Mouse (Mus musculus) erythroid progenitor cell, adult 5-6 weeks (primary cell): Measurements from ENCODE around the gene Lin28a. TPM values are rescaled to one million over a fixed set of nuclear protein-coding genes. Genes with fewer than 3 reads are reported as not detected.

ENCODE experiments used
- total RNA-seq, 2 experiments: library from RNA; stranded (forward) in 1 of 2; stranded (reverse) in 1 of 2; fragments of 150-400 nt in 1 of 2; fragments of 186-747, 209-891 nt in 1 of 2; gene quantifications; 2 replicates each; pipeline versions ENCODE4 v1.2.3 to v1.2.4; 2015 to 2017; ENCODE audit warnings: low replicate concordance in 2 of 2

The Lin28a gene
- total RNA-seq, 2 experiments from 2014 or later = 2.1 to 2.2 TPM

Other genes with a start within 250 kb of the Lin28a start
- 73.9 and 91.8 TPM in 2 replicates for gene Rps6ka1, start 131.0 kb downstream of the Lin28a start, total RNA-seq (2015; ENCODE audit: low replicate concordance)
- 77.2 and 91.8 TPM in 2 replicates for gene Rps6ka1, start 131.0 kb downstream of the Lin28a start, total RNA-seq (2017; ENCODE audit: low replicate concordance)
- gene Hmgn2, start 50.2 kb downstream of the Lin28a start, total RNA-seq (2015; ENCODE audit: low replicate concordance) = 1,062 and 1,086 TPM in 2 replicates
- 532 and 653 TPM in 2 replicates for gene Hmgn2, start 50.2 kb downstream of the Lin28a start, total RNA-seq (2017; ENCODE audit: low replicate concordance)
- 9.4 and 10.1 TPM in 2 replicates for gene Dhdds, start 17.9 kb downstream of the Lin28a start, total RNA-seq (2015; ENCODE audit: low replicate concordance)
- 10.1 and 12.1 TPM in 2 replicates for gene Dhdds, start 17.9 kb downstream of the Lin28a start, total RNA-seq (2017; ENCODE audit: low replicate concordance)
- gene Zfp683, start 35.0 kb upstream of the Lin28a start, total RNA-seq (2015; ENCODE audit: low replicate concordance) = not detected in 2 replicates
- gene Zfp683, start 35.0 kb upstream of the Lin28a start, total RNA-seq (2017; ENCODE audit: low replicate concordance) = not detected in 2 replicates
- 5.0 TPM in 1 of 2 replicates, not detected in the other for gene Crybg2, start 42.0 kb upstream of the Lin28a start, total RNA-seq (2015; ENCODE audit: low replicate concordance)
- gene Crybg2, start 42.0 kb upstream of the Lin28a start, total RNA-seq (2017; ENCODE audit: low replicate concordance) = not detected in 2 replicates
- 157 and 288 TPM in 2 replicates for gene Cd52, start 76.2 kb upstream of the Lin28a start, total RNA-seq (2015; ENCODE audit: low replicate concordance)
- 103 and 211 TPM in 2 replicates for gene Cd52, start 76.2 kb upstream of the Lin28a start, total RNA-seq (2017; ENCODE audit: low replicate concordance)
- gene Ubxn11, start 83.7 kb upstream of the Lin28a start, total RNA-seq (2015; ENCODE audit: low replicate concordance) = not detected in 2 replicates
- gene Ubxn11, start 83.7 kb upstream of the Lin28a start, total RNA-seq (2017; ENCODE audit: low replicate concordance) = 4.5 TPM in 1 of 2 replicates, not detected in the other
- gene Sh3bgrl3, start 109.9 kb upstream of the Lin28a start, total RNA-seq (2015; ENCODE audit: low replicate concordance) = 129 and 180 TPM in 2 replicates
- 22.6 and 67.0 TPM in 2 replicates for gene Sh3bgrl3, start 109.9 kb upstream of the Lin28a start, total RNA-seq (2017; ENCODE audit: low replicate concordance)
- 91.4 and 93.3 TPM in 2 replicates for gene Cep85, start 168.3 kb upstream of the Lin28a start, total RNA-seq (2015; ENCODE audit: low replicate concordance)
- 105 and 118 TPM in 2 replicates for gene Cep85, start 168.3 kb upstream of the Lin28a start, total RNA-seq (2017; ENCODE audit: low replicate concordance)
- gene Gm7534, start 184.2 kb upstream of the Lin28a start, total RNA-seq (2015; ENCODE audit: low replicate concordance) = not detected in 2 replicates
- not detected in 2 replicates for gene Gm7534, start 184.2 kb upstream of the Lin28a start, total RNA-seq (2017; ENCODE audit: low replicate concordance)
- not detected in 2 replicates for gene Catsper4, start 208.5 kb upstream of the Lin28a start, total RNA-seq (2015; ENCODE audit: low replicate concordance)
- gene Catsper4, start 208.5 kb upstream of the Lin28a start, total RNA-seq (2017; ENCODE audit: low replicate concordance) = not detected in 2 replicates
- not detected in 2 replicates for gene Cnksr1, start 219.6 kb upstream of the Lin28a start, total RNA-seq (2015; ENCODE audit: low replicate concordance)
- not detected in 2 replicates for gene Cnksr1, start 219.6 kb upstream of the Lin28a start, total RNA-seq (2017; ENCODE audit: low replicate concordance)
- gene E130218I03Rik, start 224.8 kb upstream of the Lin28a start, total RNA-seq (2015; ENCODE audit: low replicate concordance) = not detected in 2 replicates
- gene E130218I03Rik, start 224.8 kb upstream of the Lin28a start, total RNA-seq (2017; ENCODE audit: low replicate concordance) = not detected in 2 replicates
- gene Zfp593, start 226.8 kb upstream of the Lin28a start, total RNA-seq (2015; ENCODE audit: low replicate concordance) = 2.2 and 4.6 TPM in 2 replicates
- not detected in 2 replicates for gene Zfp593, start 226.8 kb upstream of the Lin28a start, total RNA-seq (2017; ENCODE audit: low replicate concordance)
- gene Gm30191, start 228.1 kb upstream of the Lin28a start, total RNA-seq (2015; ENCODE audit: low replicate concordance) = not detected in 2 replicates
- not detected in 2 replicates for gene Gm30191, start 228.1 kb upstream of the Lin28a start, total RNA-seq (2017; ENCODE audit: low replicate concordance)
- gene Grrp1, start 235.3 kb upstream of the Lin28a start, total RNA-seq (2015; ENCODE audit: low replicate concordance) = not detected in 2 replicates
- gene Grrp1, start 235.3 kb upstream of the Lin28a start, total RNA-seq (2017; ENCODE audit: low replicate concordance) = not detected in 2 replicates